Mouse (Mus musculus) forebrain, embryonic 10.5 days (tissue): ENCODE results near the gene B3galt4. TPM values are rescaled to one million over a fixed set of nuclear protein-coding genes. Genes with fewer than 3 reads are reported as not detected.

Source experiments
- DNase-seq: peaks from one replicate; pipeline ENCODE4 v3.0.0-alpha.2; 2017; ENCODE audit warnings: low spot score; ENCODE audit errors: extremely low spot score
- H3K27ac ChIP-seq: fragments of 300-500 bp; sonication (generic); 2 replicates; pipeline ENCODE4 v1.5.1; 2016; ENCODE audit warnings: mild to moderate bottlenecking
- H3K27me3 ChIP-seq: fragments of 300-500 bp; sonication (generic); 2 replicates; pipeline ENCODE4 v1.6.1; 2016; ENCODE audit warnings: mild to moderate bottlenecking; ENCODE audit not compliant: poor library complexity, severe bottlenecking
- H3K36me3 ChIP-seq: fragments of 300-500 bp; sonication (generic); replicated peaks from 2 replicates; pipeline ENCODE4 v1.6.1; 2016; ENCODE audit warnings: mild to moderate bottlenecking, moderate library complexity
- H3K4me1 ChIP-seq: fragments of 300-500 bp; sonication (generic); 2 replicates; pipeline ENCODE4 v1.6.1; 2016
- H3K4me3 ChIP-seq: fragments of 300-500 bp; sonication (generic); 2 replicates; pipeline ENCODE4 v1.5.1; 2016; ENCODE audit warnings: mild to moderate bottlenecking, moderate library complexity
- H3K9me3 ChIP-seq: fragments of 300-500 bp; sonication (generic); 2 replicates; pipeline ENCODE4 v1.6.1; 2016; ENCODE audit warnings: mild to moderate bottlenecking, moderate library complexity
- WGBS: fragments of 180-500 bp; shearing (Covaris S2); methylation state at CpG from one replicate; pipeline ENCODE4 v1.1.7; 2016; 5-methylcytosine and 5-hydroxymethylcytosine counted together
- polyA plus RNA-seq: library from polyadenylated mRNA; unstranded; fragments of >200 nt; fragmentation: Nextera tagmentation; extraction: Ambion mirVana; gene quantifications from 2 replicates; pipeline ENCODE4 v1.2.1, GENCODE M21; 2016

The B3galt4 gene
- polyA plus RNA-seq, 1 experiment from 2014 or later = 3.7 TPM

DNA sequence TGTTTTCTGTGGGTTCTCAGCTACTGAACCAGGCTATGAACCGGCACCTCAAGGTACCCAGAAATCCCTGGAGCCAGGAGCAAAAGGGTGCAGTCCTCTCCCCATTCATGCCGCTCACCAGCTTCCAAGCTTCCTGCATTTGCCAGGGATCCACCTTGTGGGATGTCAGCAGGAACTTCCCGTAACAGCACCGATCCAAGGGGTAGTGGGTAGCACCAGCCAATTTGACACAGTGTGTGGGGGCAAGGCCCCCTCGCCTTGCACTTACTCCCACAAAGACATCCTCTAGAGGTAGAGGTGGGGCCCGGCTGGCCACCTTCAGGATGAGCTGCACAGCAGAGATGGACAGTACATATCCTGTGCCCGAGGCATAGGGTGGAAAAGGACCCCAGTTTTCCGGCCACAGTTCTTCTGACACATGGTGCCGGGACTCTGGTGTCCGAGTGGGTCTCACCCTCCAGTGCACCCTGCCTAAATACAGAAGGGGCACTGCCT lies 1.1 kb downstream of the B3galt4 start:
- DNase-seq = no peak
- Histone ChIP-seq H3K36me3 (peaks cover 96% of the 10 kb centered on the region), H3K4me3 (peak overlapping the region; percentile 56), H3K27ac (peak overlapping the region; percentile 86), H3K27me3 (no peaks in the 10 kb centered on the region), H3K4me1 (peaks cover 49% of the 10 kb centered on the region), H3K9me3 (no peaks in the 10 kb centered on the region)
- 78% methylated on average over 10 of the region's 10 CpGs for WGBS

DNA sequence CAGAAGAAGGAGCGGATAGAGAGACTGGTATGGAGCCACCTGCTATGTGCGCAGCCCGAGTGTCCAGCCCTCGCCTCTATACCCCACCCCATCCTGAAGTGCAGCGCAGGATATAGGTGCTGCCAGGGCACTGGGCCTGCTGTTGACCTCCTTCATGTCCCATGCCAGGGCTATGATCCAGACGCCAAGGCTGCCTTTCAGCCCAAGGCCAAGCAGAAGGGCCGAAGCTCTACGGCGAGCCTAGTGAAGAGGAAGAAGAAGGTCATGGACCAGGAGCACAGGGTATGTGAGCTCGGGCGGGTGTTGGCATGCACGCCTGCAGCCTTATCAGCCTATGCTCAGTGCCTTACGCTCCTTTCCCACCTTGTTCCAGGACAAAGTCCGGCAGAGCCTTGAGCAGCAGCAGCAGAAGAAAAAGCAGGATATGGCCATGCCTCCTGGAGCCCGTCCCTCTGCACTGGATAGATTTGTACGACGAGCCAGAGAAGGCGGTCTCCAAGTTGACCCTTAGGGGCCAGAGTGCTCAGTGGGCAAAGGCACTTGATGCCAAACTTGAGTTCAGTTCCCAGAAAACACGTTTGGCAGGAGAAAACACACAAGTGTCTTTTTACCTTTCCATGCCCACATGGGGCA lies 2.3 kb downstream of the B3galt4 start:
- WGBS = 91% methylated on average over 19 of the region's 19 CpGs
- peaks cover 98% of the 10 kb centered on the region for H3K36me3 ChIP-seq

GRCm38 (mm10) chr17:33948090-33948904 lies 3.0 kb downstream of the B3galt4 start:
- H3K9me3 ChIP-seq = no peaks in the 10 kb centered on the region
- H3K4me3 ChIP-seq = peak overlapping the region; percentile 10; the same call in 1 of the 2 replicates
- H3K4me1 ChIP-seq = peaks cover 34% of the 10 kb centered on the region
- DNase-seq = no peak
- no peaks in the 10 kb centered on the region for H3K27me3 ChIP-seq
- 91% methylated on average over 22 of the region's 22 CpGs for WGBS
- H3K36me3 ChIP-seq = peaks cover 98% of the 10 kb centered on the region
- H3K27ac ChIP-seq = no peak overlapping the region

More for the DNA sequence above, 2.3 kb downstream of the B3galt4 start:
- H3K27me3 ChIP-seq = no peaks in the 10 kb centered on the region
- H3K9me3 ChIP-seq = no peaks in the 10 kb centered on the region
- no peak for DNase-seq
- no peak overlapping the region; the same call in 1 of the 2 replicates for H3K4me3 ChIP-seq
- peaks cover 41% of the 10 kb centered on the region for H3K4me1 ChIP-seq
- no peak overlapping the region for H3K27ac ChIP-seq

DNA sequence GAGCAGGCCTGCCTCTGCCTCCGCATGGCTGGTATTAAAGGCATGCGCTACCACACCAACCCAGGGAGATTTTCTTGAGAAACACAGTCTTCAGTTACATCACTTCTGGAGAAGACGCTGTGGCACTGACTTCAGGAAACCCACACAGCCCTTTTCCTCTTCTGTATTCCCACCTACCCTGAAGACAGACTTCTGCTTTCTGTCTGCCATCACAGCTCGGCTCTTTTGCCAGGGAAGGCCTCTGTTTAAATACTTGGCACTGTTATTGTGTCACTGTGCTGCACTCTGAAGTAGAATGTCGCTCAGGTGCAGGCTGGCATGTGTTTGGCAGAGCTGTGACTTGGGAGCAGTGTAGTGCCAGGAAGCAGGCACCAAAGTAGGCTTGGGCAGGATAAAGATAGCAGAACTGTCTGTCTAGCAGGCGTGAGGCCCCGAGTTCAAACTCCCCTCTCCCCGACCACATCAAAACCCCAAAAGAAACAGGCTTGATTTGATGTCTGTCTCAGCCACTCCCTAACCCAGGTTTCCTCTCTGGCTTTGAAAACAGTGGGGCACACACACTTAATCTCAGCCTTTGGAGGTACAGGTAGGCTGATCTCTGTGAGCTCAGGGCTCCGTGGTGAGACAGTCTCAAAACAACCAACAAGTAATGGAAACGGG lies 3.7 kb downstream of the B3galt4 start:
- Histone ChIP-seq H3K9me3 (no peaks in the 10 kb centered on the region), H3K4me1 (peaks cover 26% of the 10 kb centered on the region), H3K36me3 (peaks cover 98% of the 10 kb centered on the region), H3K27ac (no peak overlapping the region), H3K27me3 (no peaks in the 10 kb centered on the region), H3K4me3 (0 out of 2 replicates have a peak overlapping the region, but pooled peaks have one; percentile 10)
- no peak for DNase-seq
- whole genome bisulfite sequencing = 93% methylated on average over 10 of the region's 10 CpGs

GRCm38 (mm10) chr17:33943454-33943853 lies 7.8 kb downstream of the B3galt4 start:
- no peak for DNase-seq
- Histone ChIP-seq H3K36me3 (peaks cover 72% of the 10 kb centered on the region), H3K27me3 (no peaks in the 10 kb centered on the region), H3K4me3 (no peak overlapping the region), H3K4me1 (peaks cover 26% of the 10 kb centered on the region), H3K9me3 (no peaks in the 10 kb centered on the region), H3K27ac (no peak overlapping the region)
- WGBS = 95% methylated on average over 15 of the region's 15 CpGs

DNA sequence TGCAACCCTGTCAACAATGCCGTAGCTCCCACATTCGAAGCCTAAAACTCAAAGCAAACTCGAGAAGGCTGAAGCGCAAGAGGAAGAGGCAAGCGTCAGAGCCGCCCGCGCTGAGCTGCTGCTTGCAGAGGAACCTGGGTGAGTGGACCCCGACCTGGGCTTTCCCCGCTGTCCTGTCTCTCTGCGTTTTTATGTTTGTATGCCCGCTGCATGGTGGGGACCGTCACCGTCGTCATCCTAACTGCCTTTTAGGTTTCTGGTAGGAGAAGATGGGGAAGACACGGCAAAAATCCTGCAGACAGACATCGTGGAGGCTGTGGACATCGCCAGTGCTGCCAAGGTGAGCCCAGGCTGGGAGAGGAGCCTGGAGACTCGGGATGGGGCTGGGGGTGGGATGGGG lies 9.9 kb downstream of the B3galt4 start:
- DNase-seq = no peak
- WGBS = 63% methylated on average over 19 of the region's 19 CpGs
- H3K4me1 ChIP-seq = peaks cover 26% of the 10 kb centered on the region
- H3K27ac ChIP-seq = peak overlapping the region; percentile 89; the same call in 1 of the 2 replicates
- no peaks in the 10 kb centered on the region for H3K9me3 ChIP-seq
- no peaks in the 10 kb centered on the region for H3K27me3 ChIP-seq
- H3K4me3 ChIP-seq = peak overlapping the region; percentile 96
- peaks cover 72% of the 10 kb centered on the region for H3K36me3 ChIP-seq

DNA sequence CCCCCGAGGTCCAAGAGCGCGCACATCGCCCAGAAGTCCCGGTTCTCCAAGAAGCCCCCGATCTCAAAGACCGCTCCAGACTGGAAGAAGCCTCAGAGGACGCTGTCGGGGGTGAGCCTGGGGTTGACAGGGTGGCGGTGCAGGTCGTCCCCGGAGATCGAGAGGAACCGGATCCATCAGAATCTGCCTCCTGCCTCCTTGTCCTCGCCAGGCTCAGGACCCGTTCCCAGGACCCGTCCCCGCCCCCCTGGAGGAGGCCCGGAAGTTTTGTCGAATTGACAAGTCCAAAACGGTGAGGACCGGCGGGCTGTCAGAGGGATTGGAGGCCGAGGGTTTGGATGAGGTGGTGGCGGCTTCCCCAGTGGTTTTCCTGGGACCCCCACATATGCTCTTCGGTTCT lies 10.3 kb downstream of the B3galt4 start:
- Histone ChIP-seq H3K36me3 (peaks cover 72% of the 10 kb centered on the region), H3K4me1 (peaks cover 26% of the 10 kb centered on the region), H3K27me3 (no peaks in the 10 kb centered on the region), H3K27ac (peak overlapping the region; percentile 89), H3K9me3 (no peaks in the 10 kb centered on the region), H3K4me3 (peak overlapping the region; percentile 96)
- no peak for DNase-seq
- 3% methylated on average over 26 of the region's 26 CpGs for WGBS

DNA sequence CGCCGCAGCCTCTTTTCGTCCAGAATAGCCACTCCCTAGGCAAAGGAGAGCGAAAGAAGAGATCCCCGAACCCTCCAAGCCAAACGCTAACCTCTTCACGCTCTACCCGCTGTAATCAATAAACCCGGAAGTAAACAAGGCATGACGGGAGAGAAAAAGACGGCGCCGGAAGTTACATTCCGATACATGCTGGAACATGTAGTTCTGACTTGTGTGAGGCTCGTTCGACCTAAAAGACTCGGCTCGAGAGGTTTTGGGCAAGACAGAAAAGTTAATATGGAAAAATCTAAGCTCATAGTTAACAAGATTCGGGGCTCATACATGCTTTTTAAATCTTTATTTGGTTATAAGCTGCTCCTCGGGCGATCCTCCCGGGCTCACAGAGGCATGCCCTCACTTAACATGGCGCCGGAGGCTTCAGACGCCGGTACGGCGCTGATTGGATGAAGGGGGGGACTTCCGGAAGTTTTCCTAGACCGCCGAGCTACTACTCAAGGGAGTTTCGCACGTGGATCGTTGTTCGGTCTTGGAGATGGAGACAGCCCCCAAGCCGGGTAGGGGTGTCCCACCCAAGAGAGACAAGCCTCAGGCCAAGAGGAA lies 11.0 kb downstream of the B3galt4 start, which contains the start of the genes Pfdn6 and Wdr46:
TSS of gene Pfdn6 (minus strand) at position 138 of the 600 bp plus-strand sequence.
TSS of gene Wdr46 (plus strand) at position 455 of the 600 bp plus-strand sequence.
- no peaks in the 10 kb centered on the region for H3K9me3 ChIP-seq
- peaks cover 26% of the 10 kb centered on the region for H3K4me1 ChIP-seq
- H3K27me3 ChIP-seq = no peaks in the 10 kb centered on the region
- peaks cover 72% of the 10 kb centered on the region for H3K36me3 ChIP-seq
- H3K27ac ChIP-seq = peak within 1 kb of the TSS; percentile 89
- WGBS = under 1% methylated on average over 36 of the region's 36 CpGs
- DNase-seq = peak; percentile 89
- H3K4me3 ChIP-seq = peak within 1 kb of the TSS; percentile 96

DNA sequence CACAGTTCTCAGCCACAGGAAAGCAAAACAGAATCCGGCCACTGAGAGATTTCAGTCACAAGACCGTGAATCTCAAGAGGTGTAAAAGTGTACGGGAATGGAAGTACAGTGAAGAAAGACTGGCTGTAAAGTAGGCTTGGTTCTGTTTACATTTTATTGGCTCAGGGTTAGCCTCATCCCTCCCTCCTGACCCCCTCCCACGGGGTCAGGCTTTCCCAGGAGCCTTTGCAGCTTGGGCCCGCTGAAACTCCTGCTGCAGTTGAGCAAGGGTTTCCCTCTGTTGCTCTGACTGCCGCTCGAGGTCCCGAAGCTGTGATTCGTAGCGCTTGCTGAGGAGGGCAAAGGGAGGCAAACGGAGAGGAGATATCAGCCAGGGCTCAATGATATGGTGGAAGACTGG lies 12.5 kb downstream of the B3galt4 start:
- no peaks in the 10 kb centered on the region for H3K9me3 ChIP-seq

DNA sequence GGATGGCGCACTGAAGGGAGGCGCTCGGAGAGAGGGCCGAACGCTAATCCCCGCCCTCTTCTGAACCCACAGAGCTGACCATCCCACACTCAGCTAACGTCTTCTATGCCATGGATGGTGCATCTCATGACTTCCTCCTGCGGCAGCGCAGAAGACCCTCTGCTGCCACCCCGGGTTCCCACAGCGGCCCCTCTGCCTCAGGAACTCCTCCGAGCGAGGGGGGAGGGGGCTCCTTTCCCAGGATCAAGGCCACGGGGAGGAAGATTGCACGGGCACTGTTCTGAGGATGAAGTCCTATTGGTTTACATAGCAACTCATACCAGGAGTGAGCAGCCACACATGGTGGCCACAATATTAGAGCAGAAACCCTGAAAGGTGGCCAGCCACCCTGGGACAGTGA lies 14.3 kb downstream of the B3galt4 start:
- Histone ChIP-seq H3K27me3 (no peaks in the 10 kb centered on the region), H3K27ac (no peak overlapping the region), H3K4me1 (peaks cover 35% of the 10 kb centered on the region), H3K36me3 (peaks cover 72% of the 10 kb centered on the region), H3K4me3 (peak overlapping the region; percentile 12; the same call in 1 of the 2 replicates), H3K9me3 (no peaks in the 10 kb centered on the region)
- no peak for DNase-seq
- WGBS = 87% methylated on average over 15 of the region's 15 CpGs

More for the DNA sequence above, 12.5 kb downstream of the B3galt4 start:
- H3K27me3 ChIP-seq = no peaks in the 10 kb centered on the region
- peak overlapping the region; percentile 96 for H3K4me3 ChIP-seq
- H3K4me1 ChIP-seq = peaks cover 26% of the 10 kb centered on the region
- no peak for DNase-seq
- peaks cover 72% of the 10 kb centered on the region for H3K36me3 ChIP-seq
- no peak overlapping the region for H3K27ac ChIP-seq
- 83% methylated on average over 11 of the region's 11 CpGs for WGBS

- DNase-seq = no peak
- peak overlapping the region; percentile 5; the same call in 1 of the 2 replicates for H3K4me3 ChIP-seq
- H3K4me1 ChIP-seq = peaks cover 36% of the 10 kb centered on the region
- no peak overlapping the region for H3K27ac ChIP-seq
- peaks cover 4% of the 10 kb centered on the region; the same call in 1 of the 2 replicates for H3K27me3 ChIP-seq
- peaks cover 71% of the 10 kb centered on the region for H3K36me3 ChIP-seq
- WGBS = 87% methylated on average over 21 of the region's 21 CpGs
- no peaks in the 10 kb centered on the region for H3K9me3 ChIP-seq
Observed at GRCm38 (mm10) chr17:33935422-33936055, 15.7 kb downstream of the B3galt4 start.

GRCm38 (mm10) chr17:33932970-33933369 lies 18.3 kb downstream of the B3galt4 start:
- H3K4me3 ChIP-seq = peak overlapping the region; percentile 23
- 91% methylated on average over 15 of the region's 15 CpGs for WGBS
- H3K4me1 ChIP-seq = peaks cover 43% of the 10 kb centered on the region
- H3K27ac ChIP-seq = no peak overlapping the region
- no peak for DNase-seq
- peaks cover 4% of the 10 kb centered on the region; the same call in 1 of the 2 replicates for H3K27me3 ChIP-seq
- H3K36me3 ChIP-seq = peaks cover 60% of the 10 kb centered on the region
- no peaks in the 10 kb centered on the region for H3K9me3 ChIP-seq
